Mouse (Mus musculus) midbrain, embryonic 12.5 days (tissue): ENCODE measurements around the gene Myo15b. TPM values are rescaled to one million over a fixed set of nuclear protein-coding genes. Genes with fewer than 3 reads are reported as not detected.

Experiments used
- ATAC-seq: fragments of 200-750 bp; cut with Nextera tagmentation; 2 replicates; pipeline ENCODE4 v1.8.0; 2017; ENCODE audit warnings: low read depth, moderate TSS enrichment, moderate library complexity; ENCODE audit not compliant: low FRiP score
- H3K27ac ChIP-seq: fragments of 300-500 bp; sonication (generic); replicated peaks from 2 replicates; pipeline ENCODE4 v1.5.1; 2016; ENCODE audit warnings: mild to moderate bottlenecking
- H3K27me3 ChIP-seq: fragments of 300-500 bp; sonication (generic); 2 replicates; pipeline ENCODE4 v1.6.1; 2016; ENCODE audit warnings: mild to moderate bottlenecking
- H3K36me3 ChIP-seq: fragments of 300-500 bp; sonication (generic); 2 replicates; pipeline ENCODE4 v1.6.1; 2016
- H3K4me1 ChIP-seq: fragments of 300-500 bp; sonication (generic); 2 replicates; pipeline ENCODE4 v1.6.1; 2016
- H3K4me2 ChIP-seq: fragments of 300-500 bp; sonication (generic); replicated peaks from 2 replicates; pipeline ENCODE4 v1.6.1; 2016; ENCODE audit warnings: mild to moderate bottlenecking, moderate library complexity
- H3K4me3 ChIP-seq: fragments of 300-500 bp; sonication (generic); 2 replicates; pipeline ENCODE4 v1.5.1; 2016; ENCODE audit warnings: mild to moderate bottlenecking
- H3K9ac ChIP-seq: fragments of 300-500 bp; sonication (generic); replicated peaks from 2 replicates; pipeline ENCODE4 v1.6.1; 2016; ENCODE audit warnings: mild to moderate bottlenecking, moderate library complexity
- H3K9me3 ChIP-seq: fragments of 300-500 bp; sonication (generic); 2 replicates; pipeline ENCODE4 v1.6.1; 2016; ENCODE audit warnings: mild to moderate bottlenecking
- WGBS: fragments of 180-500 bp; shearing (Covaris S2); methylation state at CpG from one replicate; pipeline ENCODE4 v1.1.7; 2016; 5-methylcytosine and 5-hydroxymethylcytosine counted together
- polyA plus RNA-seq: library from polyadenylated mRNA; unstranded; fragments of >200 nt; fragmentation: Nextera tagmentation; extraction: Ambion mirVana; gene quantifications from 2 replicates; pipeline ENCODE4 v1.2.1, GENCODE M21; 2016

Myo15b gene
- 0.13 and 0.37 TPM in 2 replicates for polyA plus RNA-seq

- H3K4me2 ChIP-seq, result peak within 1 kb of the TSS; percentile 48
- 11% methylated on average over 27 of the region's 27 CpGs for WGBS
- no peak for ATAC-seq
- H3K9ac ChIP-seq, result 0 out of 2 replicates have a peak within 1 kb of the TSS, but pooled peaks have one; percentile 39
- H3K4me3 ChIP-seq, result peak within 1 kb of the TSS; percentile 31
- H3K9me3 ChIP-seq, result no peaks in the 10 kb centered on the region
- peaks cover 73% of the 10 kb centered on the region for H3K27me3 ChIP-seq
- peaks cover 8% of the 10 kb centered on the region for H3K4me1 ChIP-seq
- no peaks in the 10 kb centered on the region for H3K36me3 ChIP-seq
- H3K27ac ChIP-seq, result no peak within 1 kb of the TSS
Observed at GRCm38 (mm10) chr11:115858354-115858753, at the start of gene Myo15b. Myo15b (plus strand) TSS chr11:115858406.

GRCm38 (mm10) chr11:115808696-115809310 lies 49.4 kb upstream of the Myo15b start:
- peak overlapping the region; percentile 10; the same call in 1 of the 2 replicates for H3K4me2 ChIP-seq
- H3K27me3 ChIP-seq, result no peaks in the 10 kb centered on the region
- H3K9me3 ChIP-seq, result no peaks in the 10 kb centered on the region
- H3K4me1 ChIP-seq, result peaks cover 60% of the 10 kb centered on the region
- ATAC-seq, result no peak
- peak overlapping the region; percentile 16; the same call in 1 of the 2 replicates for H3K9ac ChIP-seq
- H3K36me3 ChIP-seq, result peaks cover 47% of the 10 kb centered on the region
- no peak overlapping the region for H3K4me3 ChIP-seq
- peak overlapping the region; percentile 39 for H3K27ac ChIP-seq
- 75% methylated on average over 10 of the region's 10 CpGs for WGBS

GRCm38 (mm10) chr11:115809311-115809781 lies 48.9 kb upstream of the Myo15b start:
- no peak overlapping the region for H3K4me3 ChIP-seq
- H3K9me3 ChIP-seq, result no peaks in the 10 kb centered on the region
- peaks cover 44% of the 10 kb centered on the region for H3K36me3 ChIP-seq
- no peak for ATAC-seq
- H3K4me1 ChIP-seq, result peaks cover 62% of the 10 kb centered on the region
- 75% methylated on average over 8 of the region's 8 CpGs for WGBS
- peak overlapping the region; percentile 39; the same call in 1 of the 2 replicates for H3K27ac ChIP-seq
- no peaks in the 10 kb centered on the region for H3K27me3 ChIP-seq
- peak overlapping the region; percentile 16; the same call in 1 of the 2 replicates for H3K9ac ChIP-seq
- peak overlapping the region; percentile 10; the same call in 1 of the 2 replicates for H3K4me2 ChIP-seq

- H3K9me3 ChIP-seq, result no peaks in the 10 kb centered on the region
- no peak overlapping the region for H3K9ac ChIP-seq
- no peak overlapping the region; the same call in 1 of the 2 replicates for H3K4me2 ChIP-seq
- H3K27ac ChIP-seq, result no peak overlapping the region
- H3K4me3 ChIP-seq, result no peak overlapping the region
- no peak for ATAC-seq
- peaks cover 34% of the 10 kb centered on the region for H3K36me3 ChIP-seq
- peaks cover 67% of the 10 kb centered on the region for H3K4me1 ChIP-seq
- no peaks in the 10 kb centered on the region for H3K27me3 ChIP-seq
- WGBS, result 84% methylated on average over 14 of the region's 14 CpGs
Observed at GRCm38 (mm10) chr11:115810377-115810776, 47.8 kb upstream of the Myo15b start.

- peaks cover 74% of the 10 kb centered on the region for H3K4me1 ChIP-seq
- H3K4me2 ChIP-seq, result peak overlapping the region; percentile 90
- 88% methylated on average over 20 of the region's 20 CpGs for WGBS
- H3K9me3 ChIP-seq, result no peaks in the 10 kb centered on the region
- H3K9ac ChIP-seq, result no peak overlapping the region; the same call in 1 of the 2 replicates
- no peak for ATAC-seq
- H3K4me3 ChIP-seq, result peak overlapping the region; percentile 94
- H3K27me3 ChIP-seq, result no peaks in the 10 kb centered on the region
- H3K36me3 ChIP-seq, result peaks cover 27% of the 10 kb centered on the region
- no peak overlapping the region for H3K27ac ChIP-seq
Observed at GRCm38 (mm10) chr11:115811381-115812093, 46.7 kb upstream of the Myo15b start.

GRCm38 (mm10) chr11:115812095-115812494 lies 46.1 kb upstream of the Myo15b start:
- Histone ChIP-seq H3K4me1 (peaks cover 72% of the 10 kb centered on the region), H3K27ac (no peak overlapping the region)

GRCm38 (mm10) chr11:115812533-115813420 lies 45.4 kb upstream of the Myo15b start:
- Histone ChIP-seq H3K9me3 (no peaks in the 10 kb centered on the region), H3K4me1 (peaks cover 66% of the 10 kb centered on the region), H3K4me2 (peak overlapping the region; percentile 90), H3K27me3 (no peaks in the 10 kb centered on the region), H3K4me3 (peak overlapping the region; percentile 94), H3K36me3 (peaks cover 27% of the 10 kb centered on the region), H3K9ac (peak overlapping the region; percentile 76), H3K27ac (peak overlapping the region; percentile 60)
- ATAC-seq, result peak; percentile 44
- 4% methylated on average over 28 of the region's 28 CpGs for WGBS

More at GRCm38 (mm10) chr11:115812095-115812494, 46.1 kb upstream of the Myo15b start:
- H3K9me3 ChIP-seq, result no peaks in the 10 kb centered on the region
- H3K9ac ChIP-seq, result peak overlapping the region; percentile 76; the same call in 1 of the 2 replicates
- peak overlapping the region; percentile 94 for H3K4me3 ChIP-seq
- peaks cover 27% of the 10 kb centered on the region for H3K36me3 ChIP-seq
- H3K27me3 ChIP-seq, result no peaks in the 10 kb centered on the region
- no peak for ATAC-seq
- 41% methylated on average over 7 of the region's 7 CpGs for WGBS
- peak overlapping the region; percentile 90 for H3K4me2 ChIP-seq

- WGBS, result under 1% methylated on average over 44 of the region's 44 CpGs
- Histone ChIP-seq H3K4me1 (peaks cover 56% of the 10 kb centered on the region), H3K36me3 (peaks cover 32% of the 10 kb centered on the region), H3K4me2 (peak within 1 kb of the TSS; percentile 90), H3K9me3 (no peaks in the 10 kb centered on the region), H3K27ac (peak within 1 kb of the TSS; percentile 84), H3K4me3 (peak within 1 kb of the TSS; percentile 94), H3K9ac (peak within 1 kb of the TSS; percentile 93), H3K27me3 (no peaks in the 10 kb centered on the region)
- ATAC-seq, result peak; percentile 93
Observed at GRCm38 (mm10) chr11:115813507-115814296, 44.5 kb upstream of the Myo15b start, which contains the start of gene Caskin2. Caskin2 (minus strand) TSS chr11:115813639.

- Histone ChIP-seq H3K27me3 (no peaks in the 10 kb centered on the region), H3K4me3 (peak within 1 kb of the TSS; percentile 94), H3K4me1 (peaks cover 45% of the 10 kb centered on the region), H3K9ac (peak within 1 kb of the TSS; percentile 93), H3K4me2 (peak within 1 kb of the TSS; percentile 90), H3K27ac (peak within 1 kb of the TSS; percentile 84), H3K9me3 (no peaks in the 10 kb centered on the region), H3K36me3 (peaks cover 37% of the 10 kb centered on the region)
- under 1% methylated on average over 82 of the region's 84 CpGs for WGBS
- peak; percentile 50 for ATAC-seq
Observed at GRCm38 (mm10) chr11:115814605-115815450, 43.4 kb upstream of the Myo15b start, which contains the start of gene Tsen54. Tsen54 (plus strand) TSS chr11:115814724.

GRCm38 (mm10) chr11:115817331-115817730 lies 40.9 kb upstream of the Myo15b start:
- Histone ChIP-seq H3K27ac (no peak overlapping the region), H3K4me2 (no peak overlapping the region), H3K27me3 (peaks cover 4% of the 10 kb centered on the region; the same call in 1 of the 2 replicates), H3K4me3 (no peak overlapping the region), H3K9me3 (no peaks in the 10 kb centered on the region), H3K36me3 (peaks cover 45% of the 10 kb centered on the region), H3K4me1 (peaks cover 21% of the 10 kb centered on the region), H3K9ac (no peak overlapping the region)
- 91% methylated on average over 5 of the region's 5 CpGs for WGBS
- no peak for ATAC-seq
